Mouse (Mus musculus) cerebellum, adult 9-10 months (tissue): Measurements from ENCODE around the gene Ovol2.
A peak's percentile ranks its signal among the peaks of the same experiment; 100 is the strongest.
"Not testable (repeated sequence)": the region's sequence is repeated elsewhere in the genome, so short reads cannot be mapped to it uniquely, and the experiment has no call there.

Experiments
- DNase-seq: peaks from one replicate; pipeline ENCODE4 v3.0.0; 2022

The Ovol2 gene

GRCm38 (mm10) chr2:144331401-144332302, at the start of gene Ovol2:
TSS of gene Ovol2 (minus strand) at chr2:144332146.
- no peak for DNase-seq

- peak; percentile 43 for DNase-seq
Observed at GRCm38 (mm10) chr2:144381741-144382140, 49.8 kb upstream of the Ovol2 start.

GRCm38 (mm10) chr2:144381293-144381692, 49.3 kb upstream of the Ovol2 start:
- DNase-seq = peak; percentile 74

DNA sequence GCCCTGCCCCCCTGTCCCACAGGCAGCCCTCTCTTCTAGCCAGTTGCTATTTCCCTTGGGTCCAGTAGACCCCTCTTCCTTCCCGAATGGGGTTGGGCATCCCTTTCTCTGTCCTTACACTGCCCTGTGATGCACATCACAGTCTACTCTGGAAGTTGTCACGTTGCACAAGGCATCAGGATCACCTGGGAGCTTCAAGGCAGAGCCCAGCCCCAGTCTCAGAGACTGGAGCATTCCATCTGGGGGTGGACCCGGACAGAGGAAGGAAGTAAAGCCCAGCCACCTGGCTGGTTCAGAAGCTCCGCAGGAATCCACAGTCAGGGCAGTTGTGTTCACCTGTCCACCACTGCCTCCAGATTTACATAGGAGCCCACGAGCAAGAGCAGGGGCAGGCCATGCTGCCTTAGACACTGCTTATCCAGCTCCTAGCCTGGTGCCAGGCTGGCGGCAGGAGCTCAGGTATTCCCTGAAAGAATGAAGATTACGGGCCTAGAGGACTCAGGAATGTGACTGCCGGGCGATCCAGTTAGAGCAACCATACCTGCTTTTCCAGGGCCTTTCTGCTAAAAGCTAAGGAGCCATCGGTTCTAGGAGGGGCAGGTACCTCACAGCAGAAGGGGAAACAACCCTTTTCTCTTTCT, 43.2 kb upstream of the Ovol2 start:
- no peak for DNase-seq

DNA sequence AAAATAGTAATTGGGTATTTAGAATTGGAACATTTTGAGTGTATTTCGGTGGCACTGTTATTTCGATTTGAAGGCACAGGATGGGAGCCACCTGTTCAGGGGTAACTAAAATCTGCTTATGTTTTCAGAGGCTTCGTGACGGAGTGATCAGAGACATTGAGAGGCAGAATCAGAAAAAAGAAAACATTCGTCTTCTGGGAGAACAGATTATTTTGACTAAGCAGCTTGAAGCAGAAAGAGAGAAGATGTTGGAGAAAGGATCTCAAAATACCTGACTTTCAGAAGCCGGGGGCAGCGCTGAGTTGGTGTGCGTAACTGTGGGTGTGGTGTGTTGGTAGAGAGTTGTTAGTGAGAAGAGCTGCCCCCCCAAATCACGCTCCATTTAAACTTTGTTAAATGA, 41.1 kb upstream of the Ovol2 start:
- no peak for DNase-seq

- no peak for DNase-seq
Observed at GRCm38 (mm10) chr2:144371566-144371965, 39.6 kb upstream of the Ovol2 start.

GRCm38 (mm10) chr2:144369511-144369910, 37.6 kb upstream of the Ovol2 start:
- DNase-seq = no peak

DNA sequence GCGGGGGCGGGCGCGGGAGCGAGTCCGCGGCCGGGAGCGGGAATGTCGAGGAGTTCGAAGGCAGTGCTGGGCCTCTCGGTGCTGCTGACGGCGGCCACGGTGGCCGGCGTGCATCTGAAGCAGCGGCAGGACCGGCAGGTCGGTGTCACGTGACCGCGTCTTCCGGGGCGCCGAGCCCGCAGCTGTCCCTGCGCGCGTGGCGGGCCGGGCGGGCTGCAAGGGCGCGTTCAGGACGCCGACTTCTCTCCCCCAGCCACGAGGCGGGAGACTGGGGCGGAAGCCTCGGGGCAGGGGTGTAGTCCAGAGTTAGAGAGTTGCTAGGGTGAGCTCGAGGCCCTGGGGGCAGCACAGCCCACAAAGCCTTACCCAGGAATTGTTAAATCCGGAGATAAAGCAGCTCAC, 37.1 kb upstream of the Ovol2 start:
- no peak for DNase-seq

GRCm38 (mm10) chr2:144368400-144369019, 36.6 kb upstream of the Ovol2 start, which contains the start of the genes Kat14 and Pet117:
TSS of gene Kat14 (plus strand) at chr2:144368983.
TSS of gene Pet117 (plus strand) at chr2:144368996.
- peak; percentile 92 for DNase-seq

DNA sequence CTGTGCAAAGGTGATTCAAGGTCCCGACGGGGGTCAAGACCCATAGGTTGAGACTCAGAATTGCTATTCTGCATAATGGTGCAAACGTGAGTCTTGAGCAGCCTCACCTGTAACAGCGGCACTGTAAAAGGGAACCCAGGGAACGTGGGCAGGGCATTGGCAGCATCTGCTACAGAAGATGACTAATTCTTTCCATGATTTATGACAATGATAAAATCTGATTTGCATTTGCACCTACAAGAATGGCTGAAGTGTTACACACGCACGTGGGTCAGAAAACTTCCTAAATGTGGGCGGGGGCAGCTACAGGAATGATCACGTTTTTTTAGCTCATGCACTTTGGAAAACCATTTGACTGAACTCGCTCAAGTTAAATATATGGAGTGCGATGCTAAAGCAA, 20.9 kb upstream of the Ovol2 start:
- DNase-seq = no peak

- DNase-seq = no peak
Observed at GRCm38 (mm10) chr2:144348525-144348924, 16.6 kb upstream of the Ovol2 start.

DNA sequence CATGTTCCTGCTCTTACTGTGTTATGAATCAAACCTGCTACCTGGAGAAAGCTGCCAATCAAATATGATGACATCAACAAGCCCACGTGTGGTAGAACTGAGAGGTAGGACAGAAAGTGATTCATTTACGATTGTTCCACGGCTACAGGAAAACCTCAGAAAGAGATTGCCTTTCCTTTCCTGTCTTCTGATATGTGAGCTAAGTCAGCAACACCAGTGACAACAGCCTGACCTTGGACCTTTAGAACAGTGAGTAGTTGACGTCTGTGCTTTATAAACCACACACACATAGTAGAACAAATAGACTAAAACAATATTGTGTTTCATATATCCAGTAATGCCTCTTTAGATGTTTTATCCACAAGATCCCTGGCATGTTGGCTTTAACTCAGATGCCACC, 11.2 kb upstream of the Ovol2 start:
- no peak for DNase-seq

DNA sequence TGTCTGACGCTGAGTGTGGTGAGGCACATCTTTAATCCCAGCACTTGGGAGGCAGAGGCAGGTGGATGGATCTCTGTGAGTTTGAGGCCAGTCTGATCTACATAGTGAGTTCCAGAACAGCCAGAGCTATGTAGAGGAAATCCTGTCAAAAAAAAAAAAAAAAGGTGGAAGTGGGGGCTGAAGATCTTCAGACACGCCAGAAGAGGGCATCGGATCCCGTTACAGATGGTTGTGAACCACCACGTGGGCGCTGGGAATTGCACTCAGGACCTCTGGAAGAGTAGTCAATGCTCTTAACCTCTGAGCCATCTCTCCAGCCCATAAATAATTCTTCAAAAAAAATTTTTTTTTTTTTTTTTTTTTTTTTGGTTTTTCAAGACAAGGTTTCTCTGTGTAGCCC, 6.2 kb upstream of the Ovol2 start:
- DNase-seq = not testable (repeated sequence)

- DNase-seq = no peak
Observed at GRCm38 (mm10) chr2:144337701-144338100, 5.8 kb upstream of the Ovol2 start.

- no peak for DNase-seq
Observed at GRCm38 (mm10) chr2:144337230-144337629, 5.3 kb upstream of the Ovol2 start.

GRCm38 (mm10) chr2:144333138-144333842, 1.3 kb upstream of the Ovol2 start:
- no peak for DNase-seq

DNA sequence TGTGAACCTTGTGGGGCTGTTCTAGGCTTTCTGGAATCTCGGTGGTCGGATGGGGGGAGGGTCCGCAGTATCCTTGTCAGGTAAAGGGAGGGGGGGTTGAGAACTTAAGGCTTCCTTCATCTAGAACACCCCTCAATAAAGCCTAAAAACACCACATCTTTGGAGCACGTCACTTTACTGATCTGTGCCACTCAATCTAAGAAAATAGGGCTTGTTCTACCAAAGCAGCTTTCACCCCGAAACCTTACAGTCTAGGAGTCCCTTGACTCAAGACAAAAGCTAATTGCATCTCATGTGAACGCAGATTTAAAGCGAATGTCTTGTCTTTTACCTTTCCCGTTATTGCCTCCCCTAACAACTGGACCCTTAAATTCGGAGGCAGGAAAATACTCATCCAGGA, 540 bp upstream of the Ovol2 start:
- DNase-seq = no peak

DNA sequence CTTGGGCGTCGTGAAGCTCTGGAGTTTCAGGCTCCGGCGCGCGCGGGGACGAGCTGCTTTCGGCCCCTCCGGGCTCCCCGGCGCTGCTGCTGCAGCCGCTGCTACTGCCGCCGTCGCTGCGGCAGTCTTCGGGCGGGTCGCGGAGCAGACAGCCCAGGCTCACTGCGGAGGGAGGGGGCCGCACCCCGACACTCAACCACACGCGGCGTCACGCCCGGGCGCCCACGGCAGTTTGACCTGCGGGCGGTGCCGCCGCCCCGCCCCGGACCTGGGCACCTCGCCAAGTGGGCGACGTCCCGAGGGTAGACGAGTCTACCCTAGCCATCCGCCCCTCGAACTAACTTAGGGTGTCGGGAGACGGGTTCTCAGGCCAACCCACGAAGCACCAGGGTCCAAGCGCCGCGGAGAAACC, 980 bp downstream of the Ovol2 start:
- no peak for DNase-seq

DNA sequence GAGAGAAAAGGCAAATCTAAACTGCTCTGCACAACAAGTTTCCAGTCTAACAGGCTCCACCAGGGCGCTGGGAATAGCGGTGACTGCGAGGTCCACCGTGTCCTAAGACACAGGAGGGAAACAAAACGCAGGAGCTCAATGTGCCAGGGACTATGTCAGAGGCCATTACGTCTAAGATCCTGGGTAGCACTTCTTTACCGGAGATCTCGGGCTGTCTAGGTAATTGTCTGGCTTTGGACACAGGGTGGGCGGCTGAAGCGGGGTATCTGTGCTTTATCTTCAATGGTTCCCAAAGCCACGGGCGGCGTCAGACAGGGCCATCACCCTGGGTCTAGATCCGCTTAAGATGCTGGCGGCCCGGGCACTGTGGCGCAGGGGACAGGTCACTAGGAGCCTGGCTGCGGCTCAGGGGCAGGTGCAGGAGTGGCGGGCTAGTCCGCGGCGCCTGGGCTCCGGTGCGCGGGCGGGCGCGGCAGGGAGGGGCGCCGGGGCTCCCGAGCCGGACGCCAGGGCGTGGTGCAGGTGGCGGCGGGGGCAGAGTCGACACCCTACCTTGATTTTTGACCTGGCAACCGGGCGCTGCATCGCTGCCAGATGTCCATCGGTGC, 1.5 kb downstream of the Ovol2 start:
- DNase-seq = no peak

DNA sequence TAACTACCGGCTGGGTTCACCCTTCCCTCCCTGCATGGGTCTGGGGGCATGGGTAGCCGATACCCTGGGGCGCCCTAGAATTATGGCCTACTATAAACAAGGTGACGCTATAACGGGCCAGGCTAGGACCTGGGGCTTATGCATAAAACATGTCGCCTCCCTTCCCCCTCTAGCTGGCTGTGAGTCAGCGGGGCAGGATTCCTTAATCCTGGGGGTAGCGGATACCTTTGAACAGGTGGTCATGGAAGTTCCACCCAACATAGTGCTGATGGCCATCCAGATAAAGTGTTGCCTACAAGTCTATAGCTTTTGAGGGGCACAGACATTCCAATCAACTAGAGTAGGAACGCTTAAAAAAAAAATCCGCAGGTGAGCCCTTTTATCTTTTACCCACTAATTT, 2.0 kb downstream of the Ovol2 start:
- DNase-seq = no peak

- no peak for DNase-seq
Observed at GRCm38 (mm10) chr2:144329451-144329850, 2.5 kb downstream of the Ovol2 start.

GRCm38 (mm10) chr2:144324218-144324617, 7.7 kb downstream of the Ovol2 start:
- no peak for DNase-seq

- DNase-seq = no peak
Observed at GRCm38 (mm10) chr2:144311372-144311771, 20.6 kb downstream of the Ovol2 start.
